Mouse (Mus musculus) limb, embryonic 12.5 days (tissue): ENCODE results near the gene Abat. TPM values are rescaled to one million over a fixed set of nuclear protein-coding genes. Genes with fewer than 3 reads are reported as not detected.

Experiments used
- ATAC-seq: fragments of 200-750 bp; cut with Nextera tagmentation; 2 replicates; pipeline ENCODE4 v1.8.0; 2017; ENCODE audit warnings: low read depth, moderate TSS enrichment; ENCODE audit not compliant: insufficient number of reproducible peaks, insufficient read depth, low FRiP score, low TSS enrichment
- H3K27ac ChIP-seq: fragments of 300-500 bp; sonication (generic); 2 replicates; pipeline ENCODE4 v1.5.1; 2016; ENCODE audit warnings: mild to moderate bottlenecking, moderate library complexity
- H3K27me3 ChIP-seq: fragments of 300-500 bp; sonication (generic); 2 replicates; pipeline ENCODE4 v1.6.1; 2016; ENCODE audit warnings: mild to moderate bottlenecking, moderate library complexity
- H3K36me3 ChIP-seq: fragments of 300-500 bp; sonication (generic); 2 replicates; pipeline ENCODE4 v1.6.1; 2016; ENCODE audit warnings: mild to moderate bottlenecking, moderate library complexity
- H3K4me1 ChIP-seq: fragments of 300-500 bp; sonication (generic); replicated peaks from 2 replicates; pipeline ENCODE4 v1.6.1; 2016
- H3K4me2 ChIP-seq: fragments of 300-500 bp; sonication (generic); 2 replicates; pipeline ENCODE4 v1.6.1; 2016; ENCODE audit warnings: mild to moderate bottlenecking, moderate library complexity
- H3K4me3 ChIP-seq: fragments of 300-500 bp; sonication (generic); replicated peaks from 2 replicates; pipeline ENCODE4 v1.5.1; 2016; ENCODE audit warnings: mild to moderate bottlenecking
- H3K9ac ChIP-seq: fragments of 300-500 bp; sonication (generic); replicated peaks from 2 replicates; pipeline ENCODE4 v1.6.1; 2016; ENCODE audit warnings: mild to moderate bottlenecking, moderate library complexity
- H3K9me3 ChIP-seq: fragments of 300-500 bp; sonication (generic); 2 replicates; pipeline ENCODE4 v1.6.1; 2016; ENCODE audit warnings: mild to moderate bottlenecking, moderate library complexity
- WGBS: fragments of 180-500 bp; shearing (Covaris S2); methylation state at CpG from one replicate; pipeline ENCODE4 v1.1.7; 2016; 5-methylcytosine and 5-hydroxymethylcytosine counted together
- polyA plus RNA-seq: library from polyadenylated mRNA; unstranded; fragments of >200 nt; fragmentation: Nextera tagmentation; extraction: Ambion mirVana; gene quantifications from 2 replicates; pipeline ENCODE4 v1.2.1, GENCODE M21; 2016

Abat gene
- polyA plus RNA-seq, 1 experiment from 2014 or later: 36.4 TPM

- peak overlapping the region; percentile 85 for H3K4me2 ChIP-seq
- no peaks in the 10 kb centered on the region for H3K9me3 ChIP-seq
- H3K27ac ChIP-seq: peak overlapping the region; percentile 87
- peak overlapping the region; percentile 78 for H3K4me3 ChIP-seq
- peak; percentile 39; the same call in 1 of the 2 replicates for ATAC-seq
- H3K4me1 ChIP-seq: peaks cover 16% of the 10 kb centered on the region; the same call in 1 of the 2 replicates
- under 1% methylated on average over 13 of the region's 13 CpGs for WGBS
- peak overlapping the region; percentile 79 for H3K9ac ChIP-seq
- H3K36me3 ChIP-seq: peaks cover 47% of the 10 kb centered on the region
- H3K27me3 ChIP-seq: no peaks in the 10 kb centered on the region
Measured at GRCm38 (mm10) chr16:8636867-8637216, 123.6 kb downstream of the Abat start.

GRCm38 (mm10) chr16:8637217-8638051 is 124.2 kb downstream of the Abat start, which contains the start of the genes Pmm2 and Tmem186:
Gene Pmm2 (plus strand): TSS chr16:8637674.
Gene Tmem186 (minus strand): TSS chr16:8637712.
- Histone ChIP-seq H3K27ac (peak within 1 kb of the TSS; percentile 87), H3K9ac (peak within 1 kb of the TSS; percentile 79), H3K36me3 (peaks cover 41% of the 10 kb centered on the region), H3K4me1 (peaks cover 16% of the 10 kb centered on the region; the same call in 1 of the 2 replicates), H3K4me3 (peak within 1 kb of the TSS; percentile 78), H3K4me2 (peak within 1 kb of the TSS; percentile 85), H3K9me3 (no peaks in the 10 kb centered on the region), H3K27me3 (no peaks in the 10 kb centered on the region)
- ATAC-seq: peak; percentile 92
- under 1% methylated on average over 59 of the region's 59 CpGs for WGBS

- 48% methylated on average over 7 of the region's 7 CpGs for WGBS
- H3K36me3 ChIP-seq: peaks cover 43% of the 10 kb centered on the region
- peak overlapping the region; percentile 78 for H3K4me3 ChIP-seq
- no peaks in the 10 kb centered on the region for H3K9me3 ChIP-seq
- ATAC-seq: no peak
- peaks cover 16% of the 10 kb centered on the region; the same call in 1 of the 2 replicates for H3K4me1 ChIP-seq
- H3K9ac ChIP-seq: peak overlapping the region; percentile 76
- no peak overlapping the region for H3K27ac ChIP-seq
- H3K27me3 ChIP-seq: no peaks in the 10 kb centered on the region
- H3K4me2 ChIP-seq: peak overlapping the region; percentile 85
Measured at GRCm38 (mm10) chr16:8638131-8638530, 124.9 kb downstream of the Abat start.

- Histone ChIP-seq H3K4me1 (peaks cover 16% of the 10 kb centered on the region; the same call in 1 of the 2 replicates), H3K9me3 (no peaks in the 10 kb centered on the region), H3K4me3 (no peak overlapping the region), H3K4me2 (no peak overlapping the region), H3K9ac (no peak overlapping the region), H3K27me3 (no peaks in the 10 kb centered on the region), H3K27ac (no peak overlapping the region), H3K36me3 (peaks cover 51% of the 10 kb centered on the region)
- 89% methylated on average over 11 of the region's 11 CpGs for WGBS
- no peak for ATAC-seq
Measured at GRCm38 (mm10) chr16:8639466-8640191, 126.4 kb downstream of the Abat start.

GRCm38 (mm10) chr16:8643855-8644254 is 130.6 kb downstream of the Abat start:
- H3K27me3 ChIP-seq: no peaks in the 10 kb centered on the region
- WGBS: 76% methylated on average over 2 of the region's 2 CpGs
- H3K27ac ChIP-seq: no peak overlapping the region
- no peak overlapping the region for H3K4me3 ChIP-seq
- peak; percentile 71; the same call in 1 of the 2 replicates for ATAC-seq
- H3K36me3 ChIP-seq: peaks cover 78% of the 10 kb centered on the region
- no peaks in the 10 kb centered on the region for H3K4me1 ChIP-seq
- no peak overlapping the region for H3K9ac ChIP-seq
- no peak overlapping the region for H3K4me2 ChIP-seq
- no peaks in the 10 kb centered on the region for H3K9me3 ChIP-seq

- WGBS: 83% methylated on average over 6 of the region's 6 CpGs
- H3K4me1 ChIP-seq: no peaks in the 10 kb centered on the region
- peaks cover 92% of the 10 kb centered on the region for H3K36me3 ChIP-seq
- no peaks in the 10 kb centered on the region for H3K9me3 ChIP-seq
- no peak overlapping the region for H3K9ac ChIP-seq
- no peak overlapping the region for H3K4me3 ChIP-seq
- no peak overlapping the region for H3K27ac ChIP-seq
- no peaks in the 10 kb centered on the region for H3K27me3 ChIP-seq
- ATAC-seq: no peak
- no peak overlapping the region for H3K4me2 ChIP-seq
Measured at GRCm38 (mm10) chr16:8645546-8645945, 132.3 kb downstream of the Abat start.

- H3K9ac ChIP-seq: no peak overlapping the region
- H3K27me3 ChIP-seq: no peaks in the 10 kb centered on the region
- H3K4me3 ChIP-seq: no peak overlapping the region
- peaks cover 88% of the 10 kb centered on the region for H3K36me3 ChIP-seq
- no peaks in the 10 kb centered on the region for H3K9me3 ChIP-seq
- 95% methylated on average over 3 of the region's 3 CpGs for WGBS
- no peaks in the 10 kb centered on the region for H3K4me1 ChIP-seq
- no peak overlapping the region for H3K27ac ChIP-seq
- no peak overlapping the region for H3K4me2 ChIP-seq
- no peak for ATAC-seq
Measured at GRCm38 (mm10) chr16:8650007-8650406, 136.8 kb downstream of the Abat start.

- Histone ChIP-seq H3K9me3 (no peaks in the 10 kb centered on the region), H3K4me3 (no peak overlapping the region), H3K4me1 (no peaks in the 10 kb centered on the region), H3K4me2 (no peak overlapping the region), H3K36me3 (peaks cover 86% of the 10 kb centered on the region), H3K9ac (no peak overlapping the region), H3K27me3 (no peaks in the 10 kb centered on the region), H3K27ac (no peak overlapping the region)
- no peak for ATAC-seq
- WGBS: 77% methylated on average over 6 of the region's 6 CpGs
Measured at GRCm38 (mm10) chr16:8655108-8655507, 141.9 kb downstream of the Abat start.

GRCm38 (mm10) chr16:8655599-8655998 is 142.4 kb downstream of the Abat start:
- no peak overlapping the region for H3K9ac ChIP-seq
- peaks cover 86% of the 10 kb centered on the region for H3K36me3 ChIP-seq
- no peaks in the 10 kb centered on the region for H3K27me3 ChIP-seq
- no peak overlapping the region for H3K4me2 ChIP-seq
- no peak for ATAC-seq
- H3K4me3 ChIP-seq: no peak overlapping the region
- WGBS: 83% methylated on average over 9 of the region's 9 CpGs
- H3K9me3 ChIP-seq: no peaks in the 10 kb centered on the region
- no peaks in the 10 kb centered on the region for H3K4me1 ChIP-seq
- no peak overlapping the region for H3K27ac ChIP-seq

GRCm38 (mm10) chr16:8656256-8656655 is 143.0 kb downstream of the Abat start:
- H3K9me3 ChIP-seq: no peaks in the 10 kb centered on the region
- H3K27me3 ChIP-seq: no peaks in the 10 kb centered on the region
- H3K27ac ChIP-seq: no peak overlapping the region
- H3K4me2 ChIP-seq: no peak overlapping the region
- no peak overlapping the region for H3K9ac ChIP-seq
- no peaks in the 10 kb centered on the region for H3K4me1 ChIP-seq
- ATAC-seq: no peak
- peaks cover 83% of the 10 kb centered on the region for H3K36me3 ChIP-seq
- H3K4me3 ChIP-seq: no peak overlapping the region
- WGBS: 75% methylated on average over 2 of the region's 2 CpGs

GRCm38 (mm10) chr16:8658349-8658748 is 145.1 kb downstream of the Abat start:
- Histone ChIP-seq H3K4me3 (no peak overlapping the region), H3K4me2 (no peak overlapping the region), H3K27me3 (no peaks in the 10 kb centered on the region), H3K36me3 (peaks cover 87% of the 10 kb centered on the region), H3K9me3 (no peaks in the 10 kb centered on the region), H3K9ac (no peak overlapping the region), H3K27ac (no peak overlapping the region), H3K4me1 (no peaks in the 10 kb centered on the region)
- ATAC-seq: no peak
- 78% methylated on average over 4 of the region's 4 CpGs for WGBS
